Mouse (Mus musculus): ENCODE data around the gene Ppp2r2c. TPM values are rescaled to one million over a fixed set of nuclear protein-coding genes. Genes with fewer than 3 reads are reported as not detected.

Gene Ppp2r2c
- polyA plus RNA-seq, 1 experiment from 2014 or later, result 0.19 TPM

DNA sequence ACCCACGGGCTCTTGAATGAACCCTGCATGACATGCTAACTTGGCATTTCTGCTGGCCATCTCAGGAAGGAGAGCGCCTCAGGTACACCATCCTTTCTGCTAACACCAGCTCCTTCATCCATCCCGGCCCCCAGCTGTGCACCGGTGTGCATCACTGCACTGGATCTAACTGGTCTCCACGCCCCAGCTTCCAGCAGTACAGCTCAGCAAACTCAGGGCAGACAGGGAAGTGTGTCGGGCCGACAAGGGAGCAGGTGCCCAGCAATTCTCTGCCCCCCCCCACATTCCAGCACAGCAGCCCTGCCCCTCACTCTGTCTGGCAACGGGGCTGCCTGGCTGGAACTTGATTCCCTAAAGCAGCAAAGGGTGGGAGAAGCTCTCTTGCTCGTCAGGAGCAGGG is 109.5 kb downstream of the Ppp2r2c start:
- no peaks in the 10 kb centered on the region for H3K27me3 ChIP-seq (ENCODE audit: control insufficient read depth, insufficient read depth, low read length)
- H3K36me3 ChIP-seq (ENCODE audit: control insufficient read depth, insufficient read depth, low read length), result peaks cover 8% of the 10 kb centered on the region
- no peak for ATAC-seq (replicated peaks; ENCODE audit: insufficient number of reproducible peaks, low FRiP score, low TSS enrichment)
- no peaks in the 10 kb centered on the region for H3K9me3 ChIP-seq (replicated peaks; ENCODE audit: control insufficient read depth, low read length)
- 70% methylated on average over 9 of the region's 9 CpGs for WGBS (ENCODE audit: insufficient replicate concordance)
- H3K27ac ChIP-seq (ENCODE audit: low read depth, low read length), result no peak overlapping the region
- no peak overlapping the region for H3K4me3 ChIP-seq (ENCODE audit: low read depth, low read length)
- no peak overlapping the region for H3K9ac ChIP-seq (ENCODE audit: low read depth, low read length)
- no peak overlapping the region for H3K4me2 ChIP-seq
- H3K4me1 ChIP-seq (ENCODE audit: control insufficient read depth, insufficient read depth, low read length), result peaks cover 5% of the 10 kb centered on the region; the same call in 1 of the 2 replicates

DNA sequence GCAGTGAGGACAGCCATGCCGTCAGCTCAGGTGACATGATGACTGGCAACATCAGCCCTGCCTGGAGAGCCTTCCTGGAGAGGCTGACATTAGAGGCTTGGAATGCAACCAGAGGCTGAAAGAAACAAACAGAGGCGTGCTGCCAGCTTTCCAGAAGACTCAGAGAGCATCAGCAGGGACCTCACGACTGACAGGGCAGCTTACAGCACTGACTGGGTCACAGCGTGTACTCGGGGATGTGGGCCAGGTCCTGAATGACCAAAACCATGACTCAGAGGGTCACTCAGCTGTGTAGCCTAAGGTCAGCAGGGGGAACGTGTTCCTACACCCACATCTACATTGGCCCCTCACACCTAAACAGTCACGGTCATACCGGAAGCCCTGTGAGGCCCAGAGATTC is 110.7 kb downstream of the Ppp2r2c start:
- WGBS (ENCODE audit: insufficient replicate concordance), result 62% methylated on average over 8 of the region's 8 CpGs
- no peak overlapping the region for H3K27ac ChIP-seq (ENCODE audit: low read depth, low read length)
- no peak overlapping the region for H3K4me3 ChIP-seq (ENCODE audit: low read depth, low read length)
- H3K4me2 ChIP-seq, result no peak overlapping the region
- H3K9me3 ChIP-seq (replicated peaks; ENCODE audit: control insufficient read depth, low read length), result no peaks in the 10 kb centered on the region
- no peak overlapping the region for H3K9ac ChIP-seq (ENCODE audit: low read depth, low read length)
- peaks cover 6% of the 10 kb centered on the region; the same call in 1 of the 2 replicates for H3K36me3 ChIP-seq (ENCODE audit: control insufficient read depth, insufficient read depth, low read length)
- H3K4me1 ChIP-seq (ENCODE audit: control insufficient read depth, insufficient read depth, low read length), result peaks cover 5% of the 10 kb centered on the region; the same call in 1 of the 2 replicates
- ATAC-seq (replicated peaks; ENCODE audit: insufficient number of reproducible peaks, low FRiP score, low TSS enrichment), result no peak
- H3K27me3 ChIP-seq (ENCODE audit: control insufficient read depth, insufficient read depth, low read length), result no peaks in the 10 kb centered on the region

DNA sequence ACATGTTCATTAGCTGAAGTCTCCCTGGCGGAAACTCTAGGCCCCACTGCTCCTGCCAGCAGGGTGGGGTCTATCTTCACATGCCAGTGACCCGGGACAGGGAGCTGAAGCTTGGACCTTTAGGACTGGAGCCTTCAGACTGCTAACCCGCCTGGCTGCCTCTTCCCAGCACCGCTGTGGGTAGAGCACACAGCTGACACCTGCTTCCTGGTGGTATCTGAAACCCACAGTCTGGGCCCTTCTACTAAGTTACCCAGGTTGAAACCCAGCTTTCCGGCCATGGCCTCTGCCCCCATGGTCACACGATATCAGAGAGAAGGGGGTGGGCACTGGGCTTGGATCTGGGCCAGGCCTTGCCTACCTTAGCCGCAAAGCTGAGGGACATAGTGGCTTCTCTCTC is 111.3 kb downstream of the Ppp2r2c start:
- no peak overlapping the region for H3K9ac ChIP-seq (ENCODE audit: low read depth, low read length)
- WGBS (ENCODE audit: insufficient replicate concordance), result 83% methylated on average over 7 of the region's 7 CpGs
- H3K27me3 ChIP-seq (ENCODE audit: control insufficient read depth, insufficient read depth, low read length), result no peaks in the 10 kb centered on the region
- H3K4me1 ChIP-seq (ENCODE audit: control insufficient read depth, insufficient read depth, low read length), result peaks cover 5% of the 10 kb centered on the region; the same call in 1 of the 2 replicates
- H3K9me3 ChIP-seq (replicated peaks; ENCODE audit: control insufficient read depth, low read length), result no peaks in the 10 kb centered on the region
- no peak for ATAC-seq (replicated peaks; ENCODE audit: insufficient number of reproducible peaks, low FRiP score, low TSS enrichment)
- H3K4me2 ChIP-seq, result no peak overlapping the region
- H3K27ac ChIP-seq (ENCODE audit: low read depth, low read length), result no peak overlapping the region
- no peak overlapping the region for H3K4me3 ChIP-seq (ENCODE audit: low read depth, low read length)
- H3K36me3 ChIP-seq (ENCODE audit: control insufficient read depth, insufficient read depth, low read length), result peaks cover 6% of the 10 kb centered on the region; the same call in 1 of the 2 replicates

DNA sequence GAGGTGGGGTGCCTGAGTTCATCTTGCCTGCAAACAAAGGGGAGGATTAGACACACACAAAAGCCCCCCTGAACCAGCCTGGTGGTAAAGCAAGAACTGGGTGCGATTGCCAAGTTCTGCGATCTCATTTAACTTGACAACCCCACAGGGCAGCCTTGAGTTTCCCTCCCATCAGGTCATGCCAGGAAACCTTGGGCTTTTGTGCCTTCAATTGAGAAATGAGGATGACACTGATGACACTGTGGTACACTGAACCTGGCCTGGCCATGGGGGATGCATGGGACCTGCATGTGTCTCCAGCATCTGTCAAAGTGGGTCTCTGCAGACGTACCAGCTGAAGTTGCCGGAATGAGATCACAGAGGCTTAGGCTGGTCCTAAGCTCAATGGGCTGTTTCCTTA is 114.0 kb downstream of the Ppp2r2c start:
- no peak overlapping the region for H3K27ac ChIP-seq (ENCODE audit: low read depth, low read length)
- H3K4me3 ChIP-seq (ENCODE audit: low read depth, low read length), result no peak overlapping the region
- H3K4me2 ChIP-seq, result no peak overlapping the region
- WGBS (ENCODE audit: insufficient replicate concordance), result 88% methylated on average over 4 of the region's 4 CpGs
- peaks cover 10% of the 10 kb centered on the region for H3K4me1 ChIP-seq (ENCODE audit: control insufficient read depth, insufficient read depth, low read length)
- no peaks in the 10 kb centered on the region for H3K36me3 ChIP-seq (ENCODE audit: control insufficient read depth, insufficient read depth, low read length)
- no peak for ATAC-seq (replicated peaks; ENCODE audit: insufficient number of reproducible peaks, low FRiP score, low TSS enrichment)
- H3K27me3 ChIP-seq (ENCODE audit: control insufficient read depth, insufficient read depth, low read length), result no peaks in the 10 kb centered on the region
- no peaks in the 10 kb centered on the region for H3K9me3 ChIP-seq (replicated peaks; ENCODE audit: control insufficient read depth, low read length)
- H3K9ac ChIP-seq (ENCODE audit: low read depth, low read length), result no peak overlapping the region

DNA sequence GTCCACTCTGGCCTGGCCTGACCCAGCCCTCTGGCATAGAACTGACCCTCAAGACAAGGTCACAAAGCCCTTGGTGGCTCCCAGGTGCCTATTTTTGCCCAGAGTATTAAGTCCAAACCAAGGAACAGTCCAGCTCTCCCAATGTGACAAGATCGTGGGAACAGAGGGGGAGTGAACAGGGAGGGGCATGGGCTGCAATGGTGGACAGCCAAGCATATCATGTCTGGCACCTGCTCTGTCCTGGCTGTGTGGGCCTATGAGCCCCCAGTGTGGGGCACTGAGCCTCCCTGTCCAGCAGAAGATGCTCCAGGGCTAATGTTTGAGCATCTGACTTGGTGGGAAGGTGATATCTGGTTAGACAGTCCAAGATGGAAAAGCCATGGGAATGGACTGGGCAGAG is 118.3 kb downstream of the Ppp2r2c start:
- no peak overlapping the region for H3K27ac ChIP-seq (ENCODE audit: low read depth, low read length)
- ATAC-seq (replicated peaks; ENCODE audit: insufficient number of reproducible peaks, low FRiP score, low TSS enrichment), result no peak
- H3K9me3 ChIP-seq (replicated peaks; ENCODE audit: control insufficient read depth, low read length), result no peaks in the 10 kb centered on the region
- no peaks in the 10 kb centered on the region for H3K36me3 ChIP-seq (ENCODE audit: control insufficient read depth, insufficient read depth, low read length)
- H3K9ac ChIP-seq (ENCODE audit: low read depth, low read length), result no peak overlapping the region
- H3K4me1 ChIP-seq (ENCODE audit: control insufficient read depth, insufficient read depth, low read length), result peaks cover 4% of the 10 kb centered on the region
- no peaks in the 10 kb centered on the region for H3K27me3 ChIP-seq (ENCODE audit: control insufficient read depth, insufficient read depth, low read length)
- H3K4me2 ChIP-seq, result no peak overlapping the region
- no peak overlapping the region for H3K4me3 ChIP-seq (ENCODE audit: low read depth, low read length)
- 44% methylated on average over 1 of the region's 1 CpGs for WGBS (ENCODE audit: insufficient replicate concordance)

DNA sequence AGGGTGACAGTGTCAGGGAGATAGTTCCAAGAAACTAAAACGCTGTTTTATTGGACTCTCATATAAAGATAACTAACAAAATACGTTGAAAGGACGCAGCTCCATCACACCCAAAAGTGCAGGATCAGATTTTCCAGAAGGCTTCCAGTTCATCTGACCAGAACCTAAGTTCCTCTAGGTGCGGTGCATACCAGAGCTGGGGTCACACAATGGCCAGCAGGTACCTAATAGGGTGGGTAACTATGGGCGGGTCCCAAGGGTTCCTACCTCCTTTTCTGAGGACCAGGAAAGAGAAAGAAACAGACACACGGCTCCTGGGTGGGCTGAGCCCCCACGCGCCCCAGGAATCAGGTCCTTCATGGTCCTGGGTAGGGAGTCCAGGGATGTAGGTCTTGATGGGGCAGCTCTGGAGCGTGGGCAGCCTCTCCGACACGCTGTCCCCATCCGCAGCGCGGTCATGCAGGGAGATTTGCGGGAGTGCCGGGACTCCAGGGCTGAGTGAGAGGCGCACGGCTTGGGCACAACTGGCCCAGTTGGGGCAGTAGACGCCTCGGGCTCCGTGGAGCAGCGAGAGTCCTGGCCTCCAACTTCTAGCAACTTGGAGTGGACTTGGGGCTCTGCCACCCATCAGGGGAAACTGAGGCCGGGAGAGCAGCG is 119.9 kb downstream of the Ppp2r2c start:
- peak overlapping the region; percentile 87 for H3K9ac ChIP-seq (ENCODE audit: low read depth, low read length)
- H3K27me3 ChIP-seq (ENCODE audit: control insufficient read depth, insufficient read depth, low read length), result no peaks in the 10 kb centered on the region
- WGBS (ENCODE audit: insufficient replicate concordance), result 10% methylated on average over 24 of the region's 24 CpGs
- H3K27ac ChIP-seq (ENCODE audit: low read depth, low read length), result 0 out of 2 replicates have a peak overlapping the region, but pooled peaks have one; percentile 11
- H3K4me2 ChIP-seq, result peak overlapping the region; percentile 97
- H3K4me1 ChIP-seq (ENCODE audit: control insufficient read depth, insufficient read depth, low read length), result peaks cover 4% of the 10 kb centered on the region
- H3K9me3 ChIP-seq (replicated peaks; ENCODE audit: control insufficient read depth, low read length), result no peaks in the 10 kb centered on the region
- no peaks in the 10 kb centered on the region for H3K36me3 ChIP-seq (ENCODE audit: control insufficient read depth, insufficient read depth, low read length)
- ATAC-seq (replicated peaks; ENCODE audit: insufficient number of reproducible peaks, low FRiP score, low TSS enrichment), result 0 out of 2 replicates have a peak, but pooled peaks have one; percentile 15
- H3K4me3 ChIP-seq (ENCODE audit: low read depth, low read length), result peak overlapping the region; percentile 80

DNA sequence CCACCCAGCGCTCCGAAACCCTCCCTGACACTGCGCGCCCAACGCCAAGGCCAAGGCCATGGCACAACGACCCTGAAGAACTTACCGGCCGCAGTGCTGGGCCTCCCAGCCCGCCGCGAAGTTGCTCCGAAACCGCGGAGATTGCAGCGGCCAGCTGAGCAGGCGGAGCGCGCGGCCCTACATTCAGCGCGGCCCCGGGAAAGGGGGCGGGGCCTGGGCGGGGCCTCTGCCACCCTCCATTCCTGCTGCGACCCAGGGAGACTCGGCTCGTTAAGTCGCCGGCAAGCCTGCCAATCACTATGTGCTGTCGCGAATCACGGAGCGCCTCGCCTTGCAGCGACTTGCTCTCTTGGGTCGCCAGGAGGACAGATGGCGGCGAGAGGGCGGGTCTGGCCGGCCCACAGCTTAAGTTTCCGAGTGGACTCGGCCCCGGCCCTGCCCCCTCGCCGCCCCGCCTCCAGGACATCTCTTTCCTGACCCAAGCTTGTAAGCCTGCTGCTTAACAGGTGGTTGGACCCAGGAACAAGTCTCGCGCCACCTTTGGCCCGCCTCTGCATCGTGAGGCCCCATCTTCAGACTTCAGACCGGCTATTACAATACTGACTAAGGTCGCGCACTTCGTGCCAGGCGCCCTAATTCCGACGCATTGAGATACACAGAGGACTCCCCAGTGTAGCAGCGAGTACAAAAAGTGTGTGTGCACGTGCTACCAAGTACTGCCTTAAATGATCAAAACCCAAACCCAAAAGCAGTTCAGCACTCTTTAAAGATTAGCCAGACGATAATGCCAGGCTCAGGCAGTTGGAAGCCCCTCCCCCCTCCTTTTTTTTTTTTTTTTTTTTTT is 120.7 kb downstream of the Ppp2r2c start, which contains the start of gene Wfs1:
Wfs1 (minus strand) TSS at position 425 of the 844 bp plus-strand sequence.
- H3K4me1 ChIP-seq (ENCODE audit: control insufficient read depth, insufficient read depth, low read length), result peaks cover 4% of the 10 kb centered on the region
- no peaks in the 10 kb centered on the region for H3K36me3 ChIP-seq (ENCODE audit: control insufficient read depth, insufficient read depth, low read length)
- H3K4me2 ChIP-seq, result peak within 1 kb of the TSS; percentile 97
- H3K27me3 ChIP-seq (ENCODE audit: control insufficient read depth, insufficient read depth, low read length), result no peaks in the 10 kb centered on the region
- no peaks in the 10 kb centered on the region for H3K9me3 ChIP-seq (replicated peaks; ENCODE audit: control insufficient read depth, low read length)
- peak; percentile 94 for ATAC-seq (replicated peaks; ENCODE audit: insufficient number of reproducible peaks, low FRiP score, low TSS enrichment)
- under 1% methylated on average over 54 of the region's 60 CpGs for WGBS (ENCODE audit: insufficient replicate concordance)
- 0 out of 2 replicates have a peak within 1 kb of the TSS, but pooled peaks have one; percentile 11 for H3K27ac ChIP-seq (ENCODE audit: low read depth, low read length)
- H3K9ac ChIP-seq (ENCODE audit: low read depth, low read length), result peak within 1 kb of the TSS; percentile 87
- peak within 1 kb of the TSS; percentile 80 for H3K4me3 ChIP-seq (ENCODE audit: low read depth, low read length)

DNA sequence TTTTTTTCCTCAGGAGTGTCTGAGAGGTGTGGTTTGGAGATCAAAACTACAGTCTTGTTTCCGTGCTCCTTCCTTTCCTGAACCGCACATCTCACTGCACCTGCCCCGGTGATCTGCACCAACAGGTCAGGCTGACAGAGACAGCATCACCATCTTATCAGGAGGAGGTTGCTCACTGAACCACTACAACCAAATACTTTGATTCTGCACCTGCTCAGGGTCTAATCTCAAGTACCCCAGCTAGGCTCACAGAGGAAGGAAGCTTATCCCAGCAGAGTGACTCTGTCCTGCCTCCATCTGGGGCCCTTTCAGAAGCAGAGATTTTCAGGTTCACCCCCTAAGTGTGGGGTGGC is 121.3 kb downstream of the Ppp2r2c start:
- Histone ChIP-seq H3K27ac (ENCODE audit: low read depth, low read length) (no peak overlapping the region), H3K4me2 (peak overlapping the region; percentile 97), H3K27me3 (ENCODE audit: control insufficient read depth, insufficient read depth, low read length) (no peaks in the 10 kb centered on the region), H3K9ac (ENCODE audit: low read depth, low read length) (no peak overlapping the region), H3K36me3 (ENCODE audit: control insufficient read depth, insufficient read depth, low read length) (no peaks in the 10 kb centered on the region), H3K4me3 (ENCODE audit: low read depth, low read length) (peak overlapping the region; percentile 80), H3K4me1 (ENCODE audit: control insufficient read depth, insufficient read depth, low read length) (peaks cover 4% of the 10 kb centered on the region), H3K9me3 (replicated peaks; ENCODE audit: control insufficient read depth, low read length) (no peaks in the 10 kb centered on the region)
- WGBS (ENCODE audit: insufficient replicate concordance), result 5% methylated on average over 3 of the region's 3 CpGs
- no peak for ATAC-seq (replicated peaks; ENCODE audit: insufficient number of reproducible peaks, low FRiP score, low TSS enrichment)

Measured in heart, embryonic 11.5 days (tissue).